Mouse (Mus musculus) hindlimb bud, embryonic 11.5 days (tissue): ENCODE data around the gene Ryr1.

Experiments used
- DNase-seq: peaks from one replicate; pipeline ENCODE4 v3.0.0-alpha.2; 2012; ENCODE audit warnings: low read depth, low spot score; ENCODE audit errors: extremely low spot score

Gene Ryr1

DNA sequence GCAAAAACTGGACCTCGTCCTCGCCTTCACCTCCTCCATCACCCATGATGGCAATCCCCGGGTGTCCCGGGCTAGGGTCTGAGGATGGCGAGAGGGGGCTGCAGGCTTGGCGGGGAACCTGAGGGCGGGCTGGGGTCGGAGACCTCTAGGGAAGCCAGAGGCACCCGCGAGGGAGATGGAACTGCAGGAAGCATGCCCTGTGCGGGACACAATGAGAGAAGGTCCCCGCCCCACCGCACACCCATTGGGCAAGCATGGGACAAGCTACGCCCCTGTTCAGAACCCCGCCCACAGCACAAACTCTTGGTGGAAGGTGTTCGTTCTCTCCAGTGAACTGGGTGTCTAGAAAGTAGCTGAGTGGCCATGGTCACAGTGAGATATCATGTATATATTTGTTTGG, at the start of gene Ryr1:
Gene Ryr1, minus strand, starts transcription at position 210 of the 400 bp plus-strand sequence.
- no peak for DNase-seq

DNA sequence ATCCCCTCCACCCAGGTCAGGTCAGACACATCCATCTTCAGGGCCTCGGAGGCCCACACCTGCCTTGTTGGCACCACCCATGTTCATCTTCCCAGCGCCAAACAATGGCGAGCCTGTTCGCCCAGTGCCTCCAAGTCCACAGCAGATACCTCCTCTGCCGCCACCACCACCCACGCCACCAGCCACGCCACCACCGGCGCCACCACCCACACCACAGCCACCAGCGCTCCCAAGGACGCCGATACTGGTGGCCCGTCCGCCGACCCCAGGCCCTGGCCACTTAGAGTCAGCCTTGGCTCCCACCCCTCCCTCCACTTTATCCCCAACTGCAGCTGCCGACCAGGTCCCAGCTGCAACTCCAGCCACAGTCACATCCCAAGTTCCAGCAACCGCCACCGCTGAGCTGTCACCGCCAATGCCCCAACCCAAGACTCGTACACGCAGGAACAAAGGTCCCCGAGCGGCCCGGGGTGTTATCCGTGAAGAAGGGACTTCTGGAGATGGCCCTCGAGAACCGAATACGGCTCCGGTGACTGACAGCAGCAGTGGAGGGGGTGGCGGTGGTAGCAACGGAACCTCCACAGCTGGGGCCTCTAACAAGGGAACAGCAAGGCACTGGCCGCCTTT, 47.5 kb upstream of the Ryr1 start:
- DNase-seq = no peak

DNA sequence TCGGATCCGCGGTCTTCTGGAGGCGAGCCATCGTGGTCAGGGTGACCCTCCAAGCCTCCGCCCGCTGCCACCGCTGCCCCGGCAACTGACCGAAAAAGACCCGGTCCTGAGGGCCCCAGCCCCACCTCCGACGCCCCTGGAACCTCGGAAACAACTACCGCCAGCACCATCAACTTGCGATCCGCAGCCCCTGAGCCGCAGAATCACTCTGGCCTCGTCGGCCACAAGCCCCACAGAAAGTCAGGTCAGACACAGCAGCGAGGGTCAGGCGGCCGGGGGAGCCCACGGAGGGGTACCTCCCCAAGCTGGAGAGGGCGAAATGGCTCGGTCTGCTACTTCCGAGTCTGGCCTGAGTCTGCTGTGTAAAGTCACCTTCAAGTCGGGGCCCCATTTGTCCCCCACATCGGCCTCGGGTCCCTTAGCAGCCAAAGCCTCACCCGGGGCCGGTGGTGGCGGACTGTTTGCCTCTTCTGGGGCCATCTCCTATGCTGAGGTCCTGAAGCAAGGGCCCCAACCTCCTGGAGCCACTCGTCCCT, 46.7 kb upstream of the Ryr1 start:
- no peak for DNase-seq

DNA sequence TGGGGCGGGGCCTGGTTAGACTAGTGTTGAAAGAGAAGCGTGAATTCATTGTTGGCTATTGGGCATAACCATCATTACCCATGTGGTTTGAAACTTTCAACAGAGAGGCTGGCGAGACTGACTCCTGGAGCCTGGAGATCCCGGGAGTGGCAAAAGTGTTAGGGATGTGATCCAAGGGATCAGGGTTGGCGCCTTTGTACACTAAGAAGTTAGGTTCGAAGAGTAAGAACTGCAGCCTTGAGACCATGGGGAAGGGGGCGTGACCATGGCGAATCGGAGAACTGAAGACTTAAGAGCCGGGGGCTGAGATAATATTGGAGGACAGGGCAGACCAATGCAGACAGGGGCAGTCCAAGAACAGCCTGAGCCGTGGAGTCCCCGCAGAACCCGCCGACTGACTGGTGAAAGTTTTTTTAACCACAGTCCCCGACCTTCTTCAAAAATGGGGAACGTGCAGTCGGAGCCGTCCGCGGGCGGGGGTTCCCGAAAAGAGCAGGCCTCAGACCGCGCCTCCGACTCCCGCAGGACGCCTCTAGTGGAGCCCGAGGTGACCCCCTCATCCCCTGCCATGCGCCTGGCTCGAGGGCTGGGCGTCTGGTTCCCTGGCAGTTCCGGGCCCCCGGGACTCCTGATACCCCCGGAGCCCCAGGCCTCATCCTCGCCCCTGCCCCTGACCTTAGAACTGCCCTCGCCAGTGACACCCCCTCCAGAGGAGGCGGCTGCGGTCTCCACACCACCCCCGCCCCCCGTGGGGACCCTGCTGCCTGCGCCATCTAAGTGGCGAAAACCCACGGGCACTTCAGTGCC, 46.0 kb upstream of the Ryr1 start:
- DNase-seq = no peak

DNA sequence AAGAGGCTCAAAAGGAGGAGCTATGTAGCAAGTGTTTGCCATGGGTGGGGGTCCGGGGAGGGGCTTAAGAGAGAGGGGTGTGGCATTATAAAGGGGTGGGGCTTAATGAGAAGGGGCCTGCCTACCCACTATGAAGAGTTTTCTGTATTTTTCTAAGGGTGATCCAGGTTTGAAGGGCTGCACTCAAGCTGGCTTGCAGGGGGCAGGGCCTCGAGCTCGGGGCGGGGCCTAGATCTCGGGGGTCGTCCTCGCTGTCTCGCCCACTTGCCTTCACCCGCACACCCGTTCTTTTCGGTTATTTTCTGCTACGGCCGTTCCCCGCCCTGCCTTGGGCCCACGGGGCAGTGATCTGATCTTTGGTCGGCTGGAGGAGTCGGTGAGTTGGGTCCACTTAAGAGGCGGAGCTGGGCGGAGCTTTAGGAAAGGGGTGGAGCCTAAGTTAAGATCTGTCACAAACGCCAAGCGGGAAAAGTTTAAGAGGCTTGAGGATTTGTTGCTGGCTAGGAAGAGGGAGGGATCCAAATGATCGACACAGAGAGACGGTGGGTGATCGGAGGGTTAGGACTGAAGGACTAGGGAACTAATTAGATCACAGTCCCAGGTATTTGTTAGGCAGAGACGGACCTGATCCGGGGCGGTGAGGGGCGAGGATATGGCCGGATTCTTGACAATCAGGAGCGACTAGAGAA, 45.2 kb upstream of the Ryr1 start, which contains the start of the genes Ggn and Spred3:
Gene Ggn, plus strand, starts transcription at position 145 of the 689 bp plus-strand sequence.
Gene Spred3, minus strand, starts transcription at position 346 of the 689 bp plus-strand sequence.
- no peak for DNase-seq

DNA sequence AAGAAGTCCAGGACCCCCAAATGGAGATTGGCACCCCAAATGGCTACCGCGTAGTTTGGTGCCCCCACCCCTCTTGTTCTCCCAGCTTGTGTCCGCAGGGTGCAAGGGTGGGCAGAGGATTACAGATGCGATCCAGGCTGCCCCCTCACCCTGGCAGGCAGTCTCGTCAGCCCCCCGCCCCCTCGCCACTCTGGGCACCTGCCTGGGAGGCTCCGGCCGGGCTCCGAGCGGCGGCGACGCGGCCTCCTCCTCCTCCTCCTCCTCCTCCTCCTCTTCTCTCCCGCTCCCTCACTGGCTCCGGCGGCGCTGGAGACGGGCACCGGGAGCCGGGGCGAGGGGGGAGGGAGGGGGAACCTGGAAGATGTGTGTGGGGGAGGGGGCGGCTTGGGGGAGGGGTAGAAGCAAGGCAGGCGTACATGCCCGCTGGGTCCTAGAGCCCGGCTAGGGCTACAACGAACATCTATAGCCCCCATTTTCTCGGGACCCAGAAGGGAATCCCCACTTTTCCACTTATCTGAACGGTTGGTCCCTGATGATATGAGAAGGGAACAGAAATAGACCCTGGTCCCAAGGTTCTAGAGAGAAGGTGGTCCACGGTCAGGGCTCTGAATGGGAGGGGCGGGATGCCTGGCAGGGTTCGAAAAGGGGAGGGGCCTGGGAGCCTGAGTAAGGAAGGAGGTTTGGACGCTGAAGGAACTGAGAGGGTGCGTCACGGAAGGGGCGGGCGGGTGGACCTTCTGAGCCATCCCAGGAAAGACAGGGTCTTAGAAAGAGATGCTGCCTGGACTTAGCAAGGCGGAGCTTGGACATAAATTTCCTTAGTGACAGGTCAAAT, 44.5 kb upstream of the Ryr1 start:
- peak; percentile 68 for DNase-seq

DNA sequence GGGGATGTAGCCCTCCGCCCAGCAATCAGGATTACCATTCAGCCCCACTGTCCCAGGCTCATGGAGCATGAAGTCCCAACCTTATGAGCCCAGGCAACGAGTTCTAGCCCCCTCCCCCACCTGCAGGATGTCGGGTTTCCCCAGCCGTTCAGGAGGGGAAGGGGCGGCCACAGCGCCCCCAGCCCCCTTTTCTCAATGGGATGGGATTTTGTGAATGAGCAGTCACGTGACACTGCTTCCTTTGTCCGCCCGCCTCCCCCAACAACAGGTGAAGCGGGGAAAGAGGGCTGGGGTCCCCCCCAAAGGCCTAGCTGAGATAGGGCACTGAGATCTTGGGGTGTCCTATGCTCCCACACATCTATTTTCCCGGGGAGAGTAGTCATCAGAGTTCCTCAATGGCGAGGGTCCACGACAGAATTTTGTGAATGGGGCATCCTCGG, 43.8 kb upstream of the Ryr1 start:
- no peak for DNase-seq

DNA sequence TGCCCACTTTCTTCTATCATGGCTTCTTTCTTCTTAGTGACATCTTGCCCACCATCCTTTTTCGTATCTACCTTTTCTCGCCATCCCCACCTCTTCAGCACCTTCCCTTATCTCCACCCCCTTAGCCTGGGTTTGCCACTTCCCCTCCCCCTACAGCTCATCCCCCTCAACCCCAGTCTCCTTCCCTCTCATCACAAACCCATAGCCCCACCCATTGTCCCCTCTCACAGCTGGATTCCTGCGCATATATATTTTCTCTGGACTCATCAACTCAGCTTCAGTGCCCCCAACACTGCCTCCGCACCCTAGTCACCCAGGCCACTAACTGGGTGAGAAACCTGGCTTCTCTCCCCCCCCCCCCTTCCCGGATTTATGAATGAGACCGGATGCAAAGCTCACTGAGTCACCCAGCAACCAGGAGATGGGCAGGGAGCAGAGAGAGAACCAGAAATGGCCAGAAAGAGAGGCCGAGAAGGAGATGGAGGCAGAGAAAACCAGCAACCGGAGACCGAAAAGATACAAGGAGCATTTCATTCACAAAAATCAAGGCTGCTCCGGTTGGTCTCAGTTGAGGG, 43.2 kb upstream of the Ryr1 start:
- no peak for DNase-seq

DNA sequence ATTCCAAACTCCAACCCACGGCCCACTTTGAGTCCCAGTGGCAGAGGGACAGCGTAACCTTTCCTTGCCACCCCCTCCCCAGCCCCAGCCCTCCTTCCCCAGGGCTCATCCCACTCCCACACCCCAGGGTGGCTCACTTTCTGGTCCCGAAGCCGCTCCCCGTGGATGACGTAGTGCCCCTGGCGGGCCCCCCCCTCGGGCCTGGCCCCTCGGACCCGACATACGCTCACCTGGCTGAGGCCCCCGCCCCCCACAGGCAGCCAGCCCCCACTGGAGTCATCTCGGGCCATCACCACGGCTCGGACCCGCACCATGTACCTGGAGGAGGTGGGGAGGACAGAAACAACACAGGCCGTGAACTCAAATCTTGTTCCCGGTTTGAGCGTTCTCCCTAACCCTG, 42.7 kb upstream of the Ryr1 start:
- DNase-seq = no peak

DNA sequence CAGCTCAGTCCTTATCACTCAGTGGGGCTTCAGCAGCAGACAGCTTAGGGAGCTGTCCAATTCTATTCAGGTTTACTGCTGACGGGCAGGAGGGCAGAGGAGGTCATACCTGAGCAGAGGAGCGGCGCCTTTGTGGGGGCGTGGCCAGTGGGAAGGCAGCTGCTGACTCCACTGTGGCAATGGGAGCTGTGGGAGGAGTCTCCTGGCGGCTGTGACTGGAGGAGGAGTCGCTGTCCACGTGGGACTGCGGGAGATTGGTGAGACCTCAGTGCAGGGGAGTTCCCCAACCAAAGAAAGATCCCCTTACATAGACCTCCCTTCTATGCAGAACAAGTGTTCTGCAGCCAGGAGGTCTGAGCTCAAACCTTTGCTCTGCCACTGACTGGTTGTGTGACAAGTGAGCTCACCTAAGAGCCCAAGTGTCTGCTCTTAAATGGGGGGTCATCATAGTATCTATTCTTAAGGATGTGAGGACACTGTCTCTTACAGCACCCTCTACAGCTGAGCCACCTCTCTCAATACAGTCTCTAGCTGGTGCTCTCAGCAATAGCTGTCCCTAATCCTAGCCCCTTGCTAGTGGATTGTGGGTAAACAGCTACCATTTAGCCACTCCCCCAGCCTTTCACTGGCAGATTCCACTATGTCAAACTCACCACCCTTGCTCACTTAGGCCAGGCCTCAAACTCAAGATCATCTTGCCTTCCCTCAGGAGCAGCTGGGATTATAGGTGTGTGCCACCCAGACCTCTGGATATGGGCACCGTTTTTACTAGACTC, 38.0 kb upstream of the Ryr1 start:
- DNase-seq = no peak

DNA sequence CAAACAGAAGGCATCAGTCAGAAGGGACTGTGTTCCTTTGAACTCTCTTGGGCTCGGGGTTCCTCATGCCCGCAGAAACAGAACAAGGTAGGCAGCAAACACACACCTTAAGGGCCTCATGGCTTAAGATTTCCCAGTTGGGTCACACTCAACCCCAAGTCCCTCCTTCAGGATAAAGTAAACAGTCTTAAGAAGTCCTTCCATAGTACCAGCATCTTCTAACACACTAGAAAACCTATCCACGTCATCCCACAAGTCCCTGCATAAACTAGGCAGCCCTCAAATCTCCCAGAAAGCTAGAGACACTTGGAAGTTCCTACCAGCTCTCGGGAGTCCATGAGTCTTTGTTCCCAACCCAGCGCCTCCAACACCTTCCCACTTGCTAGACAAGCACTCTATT, 37.3 kb upstream of the Ryr1 start:
- no peak for DNase-seq

DNA sequence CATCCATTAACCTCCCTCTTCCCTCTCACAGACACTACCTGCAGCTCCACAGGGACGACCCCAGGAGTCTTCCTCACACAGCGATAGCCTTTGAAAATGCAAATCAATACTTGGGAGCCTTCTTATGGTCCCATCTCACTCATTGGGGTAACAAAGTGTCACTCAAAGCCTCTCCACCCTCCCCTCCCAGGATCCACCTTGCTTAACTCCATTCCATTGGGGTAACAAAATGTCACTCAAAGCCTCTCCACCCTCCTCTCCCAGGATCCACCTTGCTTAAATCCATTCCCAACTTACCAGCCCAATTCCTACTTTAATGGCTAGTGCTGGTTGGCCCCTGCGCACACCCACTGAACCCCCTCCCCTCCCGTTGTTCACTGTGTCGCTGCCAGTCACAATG, 33.3 kb upstream of the Ryr1 start:
- DNase-seq = no peak

DNA sequence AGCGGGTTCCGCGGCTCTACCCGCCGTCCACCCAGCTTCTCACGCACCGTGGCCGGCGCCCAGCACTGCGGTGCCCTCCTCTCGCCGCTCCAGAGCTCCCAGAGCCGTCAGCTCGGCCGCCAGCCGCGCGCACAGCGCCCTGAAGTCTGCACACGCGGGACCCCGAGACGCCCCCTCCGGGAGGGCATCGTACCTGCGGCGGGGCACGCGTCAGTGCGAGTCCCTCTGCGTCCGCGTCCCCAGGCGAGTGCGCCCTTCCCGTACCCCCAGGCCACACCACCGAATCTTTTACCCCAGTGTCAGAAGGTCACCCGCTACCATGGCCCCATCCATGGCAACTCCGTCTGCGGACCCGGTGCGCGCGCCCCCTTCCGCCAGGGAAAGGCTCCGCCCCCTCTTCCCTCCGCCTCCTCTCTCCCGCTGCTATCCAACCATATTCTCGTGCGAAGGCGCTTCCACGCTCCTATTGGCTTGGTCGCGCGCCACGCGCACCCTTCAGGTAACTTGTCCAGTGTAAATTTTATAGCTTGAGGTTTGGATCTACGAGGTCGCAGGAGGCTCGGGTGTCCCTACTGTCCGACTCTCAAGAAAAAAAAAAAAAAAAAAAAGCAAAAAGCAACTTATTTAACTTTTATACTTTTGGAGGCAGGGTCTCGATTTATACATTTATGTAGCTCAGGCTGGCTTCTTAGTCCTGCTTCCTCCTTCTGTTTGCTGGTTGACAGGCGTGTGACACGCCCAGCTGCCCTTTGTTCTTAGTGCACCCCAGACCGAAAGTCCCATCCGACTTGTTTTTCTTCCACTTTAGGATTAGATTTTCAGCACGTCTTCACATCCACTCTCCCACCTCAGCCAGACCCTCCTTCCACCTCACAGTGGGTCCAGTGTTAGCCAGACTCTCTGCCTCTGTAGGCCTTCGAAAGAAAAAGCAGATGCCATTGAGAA, 31.1 kb upstream of the Ryr1 start, which contains the start of gene Fam98c:
Gene Fam98c, minus strand, starts transcription at position 397 of the 945 bp plus-strand sequence.
- DNase-seq = no peak

DNA sequence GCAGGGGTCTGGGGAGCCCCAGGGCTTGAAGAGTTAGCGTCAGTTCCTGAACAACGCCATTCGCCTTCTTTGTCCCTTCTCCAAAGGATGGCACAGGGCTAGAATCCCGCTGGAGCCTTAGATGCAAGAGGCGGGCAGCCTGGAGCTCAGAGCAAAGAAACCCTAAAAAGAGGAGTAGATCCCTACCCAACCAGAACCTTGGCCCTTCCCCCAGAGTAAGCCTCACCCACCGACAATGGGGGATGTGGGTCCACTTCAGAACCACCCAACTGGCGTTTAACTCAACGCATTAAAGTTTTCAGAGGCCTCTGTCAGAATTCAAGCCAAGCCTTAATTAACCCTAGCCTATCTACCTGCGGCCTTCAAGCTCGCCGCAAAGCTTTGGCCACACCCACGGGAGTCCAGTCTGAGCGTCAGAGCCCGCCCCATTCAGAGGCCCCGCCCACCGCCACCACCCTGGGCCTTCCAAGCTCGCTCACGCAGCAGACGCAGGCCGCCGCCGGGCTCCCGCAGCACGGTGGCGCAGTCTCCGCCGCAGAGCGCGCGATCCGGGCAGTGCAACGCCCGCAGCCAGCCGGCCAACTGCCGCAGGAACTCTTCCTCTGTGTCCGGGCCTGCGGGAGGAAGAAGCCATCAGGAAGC, 30.3 kb upstream of the Ryr1 start:
- no peak for DNase-seq

DNA sequence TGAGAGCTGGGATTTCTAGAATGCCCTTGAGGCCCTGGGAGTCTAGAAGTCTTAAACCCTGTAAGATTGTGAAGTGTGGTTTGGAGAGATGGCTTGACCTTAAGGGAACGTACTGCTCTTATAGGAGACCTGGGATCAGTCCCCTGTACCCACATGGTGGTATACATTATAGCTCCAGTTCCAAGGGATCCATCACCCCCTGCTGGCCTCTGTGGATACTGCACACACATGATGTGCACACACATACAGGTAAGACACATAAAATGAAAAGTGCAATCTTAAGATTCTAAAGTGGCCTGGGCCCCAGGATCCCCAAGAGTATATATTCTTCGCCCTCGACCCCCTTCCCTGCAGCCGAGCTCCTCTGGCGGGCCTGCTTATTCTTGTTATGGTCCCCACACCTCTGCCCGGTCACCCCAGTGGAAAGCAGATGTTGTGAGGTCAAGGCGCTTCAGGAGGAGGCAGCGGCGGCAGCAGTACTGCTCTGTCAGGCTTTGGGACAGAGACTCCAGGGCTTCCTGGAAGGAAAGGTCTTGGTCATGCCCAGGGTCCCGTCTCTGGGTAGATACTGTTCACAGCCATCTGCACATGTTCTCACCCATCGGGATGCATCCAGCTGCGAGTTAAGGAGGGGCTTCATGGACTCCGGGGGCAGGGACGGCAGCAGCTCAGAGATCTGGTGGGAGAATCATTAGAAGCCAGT, 29.2 kb upstream of the Ryr1 start:
- DNase-seq = no peak

DNA sequence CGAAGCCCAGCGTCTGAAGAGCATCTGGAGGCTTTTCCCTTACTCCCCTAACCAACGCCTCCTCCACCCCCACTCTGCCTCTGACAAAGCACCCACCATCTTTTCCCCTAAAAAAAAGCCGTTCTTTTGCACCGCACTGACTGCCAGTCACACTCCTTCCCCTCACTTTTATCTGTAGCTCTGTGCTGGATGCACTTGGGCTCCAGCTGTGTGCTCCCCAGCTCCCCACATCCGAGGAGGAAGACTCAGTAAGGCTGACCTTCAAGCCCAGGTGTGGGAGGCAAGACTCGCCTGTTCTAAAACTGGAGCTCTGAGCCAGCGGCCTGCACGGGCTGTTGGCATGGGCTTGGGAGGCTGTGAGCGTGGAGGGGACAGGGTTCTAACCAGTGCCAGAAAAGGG, 26.5 kb upstream of the Ryr1 start:
- no peak for DNase-seq

DNA sequence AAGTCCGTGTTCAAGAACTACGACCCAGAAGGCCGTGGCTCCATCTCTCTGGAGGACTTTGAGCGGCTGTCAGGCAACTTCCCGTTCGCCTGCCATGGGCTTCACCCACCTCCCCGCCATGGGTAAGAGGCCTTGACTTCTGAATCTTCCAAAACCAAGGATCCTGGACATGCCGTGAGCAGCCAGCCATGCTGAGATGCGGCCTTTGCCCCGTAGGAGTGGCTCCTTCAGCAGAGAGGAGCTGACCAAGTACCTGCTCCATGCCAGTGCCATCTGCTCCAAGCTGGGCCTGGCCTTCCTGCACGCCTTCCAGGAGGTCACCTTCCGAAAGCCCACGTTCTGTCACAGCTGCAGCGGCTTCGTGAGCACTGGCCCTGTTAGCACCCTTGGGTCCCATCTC, 23.8 kb upstream of the Ryr1 start:
- no peak for DNase-seq
